Comparison of ENCODE assay signal across 8 mouse cellular contexts in genomic region chr7:73372352-73372970, GRCm38 (mm10). TPM values are rescaled to one million over a fixed set of nuclear protein-coding genes. Genes with fewer than 3 reads are reported as not detected.
DNase-seq lines count a peak whose midpoint lies in the region; ATAC-seq and TF ChIP-seq lines count a peak whose summit lies in the region.

No protein-coding gene starts in this region.

- TF ChIP-seq CTCF in CH12.LX (conservative IDR thresholded peaks at IDR 0.05 in 1 of 2, IDR thresholded peaks at IDR 0.05 in 1 of 2; ENCODE audit: low read depth in 2 of 2, low read length in 2 of 2): no peak

- no peak for TF ChIP-seq RAD21 in CH12.LX (IDR thresholded peaks at IDR 0.05; ENCODE audit: low read depth, low read length)

- H3K9ac ChIP-seq in CH12.LX (ENCODE audit: insufficient read depth, low read depth): no peak overlapping the region; the same call in 1 of the 2 replicates
- H3K9ac ChIP-seq in hindbrain, embryonic 14.5 days: peak overlapping the region; percentile 51

- no peak for TF ChIP-seq EP300 in CH12.LX (IDR thresholded peaks at IDR 0.05; ENCODE audit: low read length)

- peak; percentile 34; the same call in 1 of the 2 replicates for ATAC-seq in common myeloid progenitor, adult 5-6 weeks (replicated peaks; ENCODE audit: low read depth, poor library complexity, severe bottlenecking)
- ATAC-seq in hindbrain, embryonic 14.5 days (ENCODE audit: low FRiP score): no peak

- WGBS in hindbrain, embryonic 14.5 days: 2% methylated on average over 29 of the region's 29 CpGs

- no peak for DNase-seq in CH12.LX (ENCODE audit: extremely low read depth)
- peak; percentile 89 for DNase-seq in gastrocnemius, postnatal 10 days
- DNase-seq in hindbrain, embryonic 14.5 days (ENCODE audit: low spot score): peak; percentile 61
- DNase-seq in left cerebral cortex, adult 8-10 months (ENCODE audit: low spot score in 2 of 2): peak; percentile 49 to 53
- DNase-seq in skeletal muscle tissue, adult 2 months (ENCODE audit: low read depth, low spot score): peak; percentile 90
- DNase-seq in T-cell, adult 2 months (ENCODE audit: low spot score): no peak

- no peaks in the 10 kb centered on the region for H3K79me2 ChIP-seq in CH12.LX (replicated peaks; ENCODE audit: control insufficient read depth, extremely low read depth, insufficient read depth, poor library complexity, severe bottlenecking)

- dilution Hi-C loops in CH12.LX (cut with MboI; ENCODE audit: extremely low pct_ligation_motif_present, extremely low pct_unique_long_range_greater_than_20kb, low sequenced_read_pairs): no loop called here

- in situ Hi-C loops in CH12.LX (cut with MboI; ENCODE audit: low pct_ligation_motif_present, low pct_unique_long_range_greater_than_20kb, low sequenced_read_pairs): no loop called here

- H3K36me3 ChIP-seq in CH12.LX (replicated peaks in 1 of 2; ENCODE audit: control insufficient read depth in 1 of 2, insufficient read depth in 1 of 2, low read length in 1 of 2): no peaks in the 10 kb centered on the region
- no peaks in the 10 kb centered on the region for H3K36me3 ChIP-seq in hindbrain, embryonic 14.5 days (replicated peaks; ENCODE audit: control insufficient read depth, insufficient read depth)
- H3K36me3 ChIP-seq in megakaryocyte, embryonic 14.5 days (replicated peaks; ENCODE audit: low read length): no peaks in the 10 kb centered on the region

- TF ChIP-seq POLR2A in CH12.LX (IDR thresholded peaks at IDR 0.05; ENCODE audit: low read depth, low read length): no peak

- peak overlapping the region in 1 of 3 experiments; percentile 12 for H3K4me3 ChIP-seq in CH12.LX (replicated peaks in 1 of 3; ENCODE audit: low read depth in 2 of 3, low read length in 2 of 3, poor library complexity in 1 of 3)
- peak overlapping the region; percentile 29 for H3K4me3 ChIP-seq in hindbrain, embryonic 14.5 days (replicated peaks; ENCODE audit: low read length)
- peak overlapping the region; percentile 73 for H3K4me3 ChIP-seq in megakaryocyte, embryonic 14.5 days (replicated peaks)

- H3K4me1 ChIP-seq in CH12.LX (ENCODE audit: control insufficient read depth in 1 of 2, insufficient read depth in 2 of 2): peaks cover 0 to 3% of the 10 kb centered on the region in 2 experiments; a peak in 1 of 4 replicates
- H3K4me1 ChIP-seq in hindbrain, embryonic 14.5 days (replicated peaks; ENCODE audit: control insufficient read depth, insufficient read depth, low read length): peaks cover 21% of the 10 kb centered on the region
- peaks cover 30% of the 10 kb centered on the region for H3K4me1 ChIP-seq in megakaryocyte, embryonic 14.5 days

- H3K27me3 ChIP-seq in CH12.LX (replicated peaks): peaks cover 7% of the 10 kb centered on the region
- H3K27me3 ChIP-seq in hindbrain, embryonic 14.5 days (ENCODE audit: control insufficient read depth, insufficient read depth, low read length): peaks cover 12% of the 10 kb centered on the region; the same call in 1 of the 2 replicates
- H3K27me3 ChIP-seq in megakaryocyte, embryonic 14.5 days (replicated peaks): peaks cover 84% of the 10 kb centered on the region

- H3K4me2 ChIP-seq in CH12.LX (ENCODE audit: insufficient read depth, low read depth, poor library complexity, severe bottlenecking): peak overlapping the region; percentile 54
- H3K4me2 ChIP-seq in hindbrain, embryonic 14.5 days (replicated peaks): peak overlapping the region; percentile 59

- no peak overlapping the region for H3K27ac ChIP-seq in CH12.LX (ENCODE audit: insufficient read depth, low read depth)
- H3K27ac ChIP-seq in hindbrain, embryonic 14.5 days: peak overlapping the region; percentile 33; the same call in 1 of the 2 replicates

- peaks cover 7% of the 10 kb centered on the region for H3K9me3 ChIP-seq in CH12.LX (replicated peaks; ENCODE audit: low read length)
- no peaks in the 10 kb centered on the region for H3K9me3 ChIP-seq in hindbrain, embryonic 14.5 days (ENCODE audit: control insufficient read depth, low read length)
- peaks cover 11% of the 10 kb centered on the region for H3K9me3 ChIP-seq in megakaryocyte, embryonic 14.5 days

TF ChIP-seq in CH12.LX, 34 proteins besides CTCF, POLR2A, EP300 and RAD21:
- TF ChIP-seq E2F4 (IDR thresholded peaks at IDR 0.05; ENCODE audit: insufficient replicate concordance, low read depth, low read length) (no peak), SIN3A (IDR thresholded peaks at IDR 0.05; ENCODE audit: low read length) (no peak), BHLHE40 (IDR thresholded peaks at IDR 0.05; ENCODE audit: low read depth, low read length) (no peak), MAZ (IDR thresholded peaks at IDR 0.05; ENCODE audit: low read depth, low read length) (no peak), MAX (IDR thresholded peaks at IDR 0.05; ENCODE audit: low read length) (no peak), ZKSCAN1 (IDR thresholded peaks at IDR 0.05; ENCODE audit: borderline replicate concordance, low read depth, low read length) (no peak), ZNF384 (IDR thresholded peaks at IDR 0.05; ENCODE audit: low read depth, low read length) (no peak), MAFK (IDR thresholded peaks at IDR 0.05; ENCODE audit: insufficient replicate concordance, low read length) (no peak), IRF4 (IDR thresholded peaks at IDR 0.05; ENCODE audit: low read depth, low read length) (no peak), ELF1 (IDR thresholded peaks at IDR 0.05; ENCODE audit: low read depth, low read length) (no peak), ZC3H11A (IDR thresholded peaks at IDR 0.05; ENCODE audit: low read depth, low read length) (no peak), ETS1 (conservative IDR thresholded peaks at IDR 0.05; ENCODE audit: low read depth, low read length) (no peak), GABPA (IDR thresholded peaks at IDR 0.05; ENCODE audit: insufficient replicate concordance, low read depth, low read length) (no peak), USF2 (conservative IDR thresholded peaks at IDR 0.05; ENCODE audit: low read depth, low read length) (no peak), NRF1 (IDR thresholded peaks at IDR 0.05; ENCODE audit: low read depth, low read length) (no peak), POLR2AphosphoS2 (IDR thresholded peaks at IDR 0.05; ENCODE audit: low read depth, low read length) (no peak), KAT2A (IDR thresholded peaks at IDR 0.05; ENCODE audit: insufficient replicate concordance, low read length) (no peak), ZMIZ1 (IDR thresholded peaks at IDR 0.05; ENCODE audit: low read depth, low read length) (no peak), MEF2A (IDR thresholded peaks at IDR 0.05; ENCODE audit: borderline replicate concordance, low read depth, low read length) (no peak)

RNA-seq across cellular contexts. Expression of gene Rgma, which starts 2.8 kb away (rescaled TPM):
- 0.04 TPM in 1 of 2 replicates, not detected in the other for total RNA-seq in CH12.LX (2012; rRNA removed)
- not detected in 2 replicates for total RNA-seq in CH12.LX (2014; rRNA removed)
- 0.07 TPM in 1 of 2 replicates, not detected in the other for polyA plus RNA-seq in CH12.LX (2012; ENCODE audit: insufficient read length, low read depth)
- total RNA-seq in common myeloid progenitor, adult 5-6 weeks (2017): not detected in 2 replicates
- 10 to 100 TPM; 93.3 to 94.9 TPM for total RNA-seq in gastrocnemius, postnatal 10 days (2021)
- 46.3 and 46.7 TPM in 2 replicates for polyA plus RNA-seq in hindbrain, embryonic 14.5 days (2014; fragmentation: Nextera tagmentation; extraction: Ambion mirVana)
- 10 to 100 TPM; 63.8 to 70.3 (median 64.4) TPM for total RNA-seq in left cerebral cortex, adult 8-10 months (2022)
- polyA plus RNA-seq in megakaryocyte, embryonic 14.5 days (2012; ENCODE audit: insufficient read depth, low replicate concordance): 1.1 TPM in 1 of 2 replicates, not detected in the other

Comparison
In these comparisons a context has a peak if more than half of its experiments do, and no peak if none do; other contexts are left out.
1. DNase-seq: peak in gastrocnemius, postnatal 10 days (single experiment), hindbrain, embryonic 14.5 days (single experiment), left cerebral cortex, adult 8-10 months (2 of 2) and skeletal muscle tissue, adult 2 months (single experiment); none in CH12.LX (single experiment) and T-cell, adult 2 months (single experiment).
2. RNA of gene Rgma, which starts 2.8 kb away (total RNA-seq): 93.3 to 94.9 TPM in gastrocnemius, postnatal 10 days and 63.8 to 70.3 TPM in left cerebral cortex, adult 8-10 months; 0.04 TPM in CH12.LX and not detected in common myeloid progenitor, adult 5-6 weeks; every median in the first group is over 10 times any median in the second.